Mouse (Mus musculus) left cerebral cortex, adult 11 months (tissue): ENCODE results near the gene Catsperz.
"Not testable (repeated sequence)": the region's sequence is repeated elsewhere in the genome, so short reads cannot be mapped to it uniquely, and the experiment has no call there.

ENCODE experiments used
- DNase-seq: peaks from one replicate; pipeline ENCODE4 v3.0.0; 2022; ENCODE audit warnings: low spot score

The Catsperz gene

DNA sequence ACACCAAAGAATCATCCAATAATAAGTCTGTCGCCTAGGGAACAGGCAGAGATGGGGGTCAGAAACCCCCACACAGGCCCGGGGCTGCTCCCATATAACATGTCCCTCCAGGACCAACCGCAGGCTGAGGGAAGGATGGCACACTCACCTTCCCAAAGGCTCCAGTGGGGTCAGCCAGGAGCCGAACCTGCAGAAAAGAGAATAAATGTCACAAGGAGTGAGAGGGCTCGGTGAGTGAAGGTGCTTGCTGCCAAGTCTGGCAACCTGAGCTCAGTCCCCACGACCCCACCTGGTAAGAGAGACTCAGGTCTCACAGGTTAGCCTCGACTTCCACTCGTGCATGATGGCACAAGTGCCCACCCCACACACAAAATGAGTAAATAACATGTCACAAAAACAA is 18.1 kb downstream of the Catsperz start:
- DNase-seq, result no peak

DNA sequence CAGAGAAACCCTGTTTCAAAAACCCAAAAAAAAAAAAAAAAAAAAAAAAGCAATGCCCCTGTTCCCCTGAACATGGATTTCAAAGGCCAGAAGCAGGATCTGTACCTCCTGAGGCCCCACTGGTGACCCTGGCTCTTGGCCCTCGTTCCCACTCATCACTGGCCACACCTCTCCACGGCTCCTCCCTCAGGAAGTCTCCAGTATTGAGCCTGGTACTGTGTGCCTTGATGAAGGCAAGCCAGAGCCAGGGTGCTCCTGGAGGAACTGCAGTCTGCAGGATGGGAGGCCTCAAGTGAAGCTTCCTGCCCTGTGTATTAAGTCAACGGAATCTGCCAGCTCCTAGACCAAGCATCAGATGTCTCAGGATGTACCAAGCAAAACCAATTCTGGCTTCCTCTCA is 19.0 kb downstream of the Catsperz start:
- DNase-seq, result no peak

DNA sequence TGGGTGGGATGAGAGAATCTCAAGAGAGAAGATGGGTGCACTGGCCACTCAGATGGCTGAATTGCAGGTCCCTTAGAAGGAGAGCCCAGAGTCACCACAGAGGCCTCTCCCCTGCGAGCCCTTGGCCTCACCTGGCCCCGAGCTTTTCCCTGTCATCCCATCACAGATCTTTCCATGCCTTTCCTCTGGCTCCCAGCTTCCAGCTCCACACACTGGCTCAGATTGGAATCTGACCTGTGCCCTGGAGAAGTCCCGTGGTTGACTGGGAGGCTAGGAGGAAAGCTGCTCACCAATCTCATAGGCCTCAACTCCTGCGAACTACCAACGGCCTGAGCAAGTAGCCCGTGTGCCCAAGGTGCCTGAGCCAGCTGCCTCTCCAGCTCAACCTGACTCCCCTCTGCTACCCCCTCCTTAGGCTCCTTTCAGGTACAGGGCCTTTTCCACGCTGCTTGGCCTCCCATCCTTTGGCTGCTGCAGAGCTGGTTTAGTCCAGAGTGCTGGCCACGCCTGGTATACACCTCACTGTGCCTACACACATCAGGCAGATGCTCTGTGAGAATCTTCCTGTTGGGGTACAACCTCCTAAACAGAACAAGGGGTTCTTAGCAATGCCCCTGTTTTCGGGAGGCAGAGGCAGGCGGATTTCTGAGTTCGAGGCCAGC is 19.6 kb downstream of the Catsperz start:
- DNase-seq, result no peak

DNA sequence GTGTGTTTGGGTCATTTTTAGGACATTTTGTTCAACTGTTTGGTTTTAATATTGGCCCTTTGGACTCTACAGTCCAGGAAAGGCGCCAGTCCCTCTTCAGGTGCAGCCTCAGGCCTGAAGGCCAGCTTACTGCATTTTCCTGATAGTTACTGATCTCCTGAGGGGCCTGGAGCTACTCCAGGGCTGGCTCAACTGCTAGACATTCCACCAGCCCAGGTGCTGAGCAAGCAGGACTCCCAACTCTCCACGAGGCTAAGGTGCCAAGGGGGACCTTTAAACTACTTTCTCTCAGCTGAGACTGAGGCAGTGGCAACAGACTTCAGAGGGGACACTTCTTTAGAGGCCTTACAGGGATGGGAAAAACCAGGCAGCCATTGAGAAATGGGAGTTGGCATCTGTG is 20.3 kb downstream of the Catsperz start:
- DNase-seq, result no peak

DNA sequence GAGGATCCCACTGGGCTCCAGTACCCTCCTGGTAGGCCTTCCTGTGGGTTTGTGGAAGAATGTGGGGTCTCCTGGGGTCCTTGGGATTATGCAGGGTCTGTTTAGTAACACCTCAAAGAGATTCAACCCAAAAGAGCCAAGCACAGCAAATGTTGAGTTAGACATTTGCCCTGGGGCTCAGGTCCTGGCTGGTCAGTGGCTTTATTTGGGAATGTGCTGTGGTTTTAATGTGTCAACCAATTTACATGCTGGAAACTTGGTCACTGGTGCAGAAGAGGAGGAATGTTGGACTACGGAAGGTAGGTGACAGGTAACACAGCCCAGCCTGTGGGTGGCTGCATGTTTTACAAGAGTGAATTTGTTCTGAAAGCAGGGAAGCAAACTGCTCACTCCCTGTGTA is 22.1 kb downstream of the Catsperz start:
- no peak for DNase-seq

DNA sequence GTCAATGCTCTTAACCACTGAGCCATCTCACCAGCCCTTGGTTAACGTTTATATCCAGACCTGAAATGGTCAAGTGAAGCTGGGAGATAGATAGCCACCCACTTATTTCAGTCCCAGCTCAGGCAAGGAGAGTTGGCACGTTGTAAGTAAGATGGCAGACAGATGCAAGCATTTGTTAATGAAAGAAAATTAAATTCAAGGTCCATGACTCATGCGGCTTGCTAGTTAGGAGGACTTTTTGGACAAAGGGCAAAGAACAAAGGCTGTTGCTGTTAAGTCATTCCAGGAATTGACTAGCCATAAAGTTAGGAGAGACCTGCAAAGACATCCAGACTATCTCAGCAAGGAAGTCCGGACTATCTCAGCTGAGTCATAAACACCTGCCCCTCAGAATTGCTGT is 25.5 kb downstream of the Catsperz start:
- no peak for DNase-seq

DNA sequence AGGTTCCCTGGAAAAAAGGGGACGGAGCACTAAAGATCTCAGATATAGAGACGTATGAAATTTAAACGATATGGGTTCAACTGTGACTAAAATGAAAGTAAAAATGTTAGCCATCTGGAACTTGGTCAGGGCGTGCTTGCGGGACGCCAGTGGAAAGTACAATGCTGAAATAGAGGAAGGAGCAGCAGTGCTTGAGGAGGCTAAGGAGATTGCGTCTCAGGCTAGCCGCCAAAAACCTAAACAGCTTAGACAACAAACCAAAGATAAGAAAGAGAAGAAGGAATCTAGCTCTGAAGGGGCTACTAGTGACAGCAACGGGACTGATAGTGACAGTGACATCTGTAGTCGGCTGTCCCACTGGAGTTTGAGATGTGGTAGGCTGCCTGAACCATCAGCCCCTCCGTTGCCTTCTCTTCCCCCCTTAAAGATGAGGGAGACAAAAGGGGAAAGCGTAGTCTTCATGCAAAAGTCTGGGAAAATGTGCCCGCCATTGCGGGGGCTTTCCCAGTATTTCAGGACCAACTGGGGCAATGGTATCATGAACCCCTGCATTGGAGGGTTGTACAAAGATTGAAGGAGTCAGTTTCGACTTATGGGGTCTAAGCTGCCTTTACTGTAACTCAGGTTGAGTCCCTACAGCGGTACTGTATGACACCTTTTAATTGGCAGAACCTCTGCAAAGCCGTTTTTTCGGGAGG is 29.4 kb downstream of the Catsperz start:
- DNase-seq, result not testable (repeated sequence)

DNA sequence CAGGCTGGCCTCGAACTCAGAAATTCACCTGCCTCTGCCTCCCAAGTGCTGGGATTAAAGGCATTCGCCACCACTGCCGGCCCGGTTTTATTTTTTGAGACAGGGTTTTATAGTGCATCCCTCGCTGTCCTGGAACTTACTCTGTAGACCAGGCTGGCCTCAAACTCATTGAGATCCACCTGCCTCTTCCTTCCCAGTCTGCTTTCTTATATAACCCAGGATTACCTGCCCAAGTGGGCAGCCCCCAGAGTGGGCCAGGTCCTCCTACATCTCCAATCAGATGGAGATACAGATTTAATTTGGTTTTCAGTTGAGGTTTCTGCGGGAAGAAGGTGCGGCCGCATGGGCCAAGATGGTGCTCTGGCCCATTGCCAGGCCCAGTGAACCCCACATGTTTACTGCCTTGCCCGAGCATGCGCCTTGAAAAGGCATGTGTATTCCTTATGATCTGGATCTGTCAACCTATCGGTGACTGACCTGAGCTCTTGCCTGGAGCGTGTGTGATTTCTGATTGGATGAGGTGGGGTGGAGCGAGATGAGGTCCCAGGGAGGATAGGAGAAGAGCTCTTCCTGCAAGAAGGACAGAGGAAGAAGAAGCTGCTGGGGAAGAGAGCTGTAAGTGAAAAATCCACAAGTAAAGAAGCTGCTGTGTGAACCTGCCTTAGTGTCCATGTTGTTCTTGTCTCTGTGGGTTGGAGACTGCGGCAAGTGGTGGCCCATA is 31.3 kb downstream of the Catsperz start:
- no peak for DNase-seq

DNA sequence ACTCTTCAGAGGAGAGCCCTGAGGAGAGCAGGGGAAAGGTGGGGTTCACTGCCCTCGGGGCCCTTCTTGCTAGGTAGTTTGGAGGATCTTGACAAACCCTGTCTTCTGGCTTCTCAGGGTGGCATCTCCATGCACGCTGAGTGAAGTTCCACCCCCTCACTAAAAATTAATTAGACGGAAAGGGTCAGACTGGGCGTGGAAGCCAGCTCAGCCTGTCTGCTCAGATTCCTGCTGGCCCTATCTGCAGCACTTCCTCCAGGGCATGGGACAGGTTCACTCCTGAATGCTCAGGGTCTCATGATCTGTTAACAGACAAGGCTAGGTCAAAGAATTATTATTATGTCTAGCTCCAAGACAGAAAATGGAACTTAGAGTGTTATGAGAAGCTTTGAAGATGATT is 32.7 kb downstream of the Catsperz start:
- DNase-seq, result no peak

DNA sequence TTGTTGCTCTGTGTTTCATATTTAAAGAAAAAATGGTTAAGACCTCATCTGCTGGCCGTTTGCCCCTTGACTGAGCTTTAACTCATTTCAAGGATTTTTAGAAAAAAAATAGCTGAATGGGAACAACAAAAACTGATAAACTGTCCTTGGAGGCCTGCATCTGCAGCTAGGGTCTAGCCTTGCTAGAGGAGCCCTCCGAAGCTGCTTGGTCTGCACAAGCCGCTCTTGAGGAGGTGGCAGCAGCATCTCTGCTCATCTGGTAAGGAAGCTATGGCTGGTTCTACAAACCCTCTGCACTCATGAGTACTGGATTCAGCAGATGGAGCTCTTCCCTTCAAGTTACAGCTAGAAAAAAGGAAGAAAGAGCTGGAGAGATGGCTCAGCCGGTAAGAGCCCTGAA is 47.2 kb downstream of the Catsperz start:
- DNase-seq, result no peak

DNA sequence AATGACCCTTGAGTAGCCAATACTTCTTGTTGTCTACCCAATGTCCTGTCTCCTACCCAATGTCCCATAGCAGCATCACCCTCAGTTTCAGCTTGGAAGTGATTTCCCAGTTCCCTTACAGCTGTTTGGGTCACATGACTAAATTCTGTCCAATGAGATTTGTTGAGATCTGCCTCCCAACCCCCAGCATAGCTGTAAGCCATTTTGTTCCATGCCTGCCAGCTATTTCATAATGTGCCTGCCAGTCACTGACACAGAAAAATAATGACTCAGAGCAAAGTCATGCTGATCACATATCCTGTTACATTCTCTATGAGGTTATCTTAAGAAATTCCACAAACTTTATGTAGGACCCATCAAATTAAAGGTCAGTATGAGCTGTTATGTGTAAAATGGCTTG is 48.4 kb downstream of the Catsperz start:
- DNase-seq, result no peak

DNA sequence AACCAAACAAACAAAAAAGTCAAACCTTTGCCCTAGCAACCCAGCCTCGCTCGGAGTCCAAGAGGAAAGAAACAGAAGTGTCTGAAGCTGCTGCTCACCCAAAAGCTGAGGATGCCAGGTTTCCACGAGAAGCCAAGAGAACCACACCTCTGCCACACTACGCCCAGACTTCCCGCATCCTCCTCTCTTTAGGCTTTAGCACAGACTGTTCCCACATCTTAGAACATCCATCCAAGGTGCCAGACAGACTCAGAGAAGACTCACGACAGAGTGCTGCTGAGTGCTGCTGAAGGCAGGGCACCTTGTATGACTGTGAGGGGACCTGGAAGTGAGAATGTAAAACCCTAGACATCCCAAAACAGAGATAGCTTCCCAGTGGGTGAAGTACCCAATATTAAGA is 49.3 kb downstream of the Catsperz start:
- no peak for DNase-seq

DNA sequence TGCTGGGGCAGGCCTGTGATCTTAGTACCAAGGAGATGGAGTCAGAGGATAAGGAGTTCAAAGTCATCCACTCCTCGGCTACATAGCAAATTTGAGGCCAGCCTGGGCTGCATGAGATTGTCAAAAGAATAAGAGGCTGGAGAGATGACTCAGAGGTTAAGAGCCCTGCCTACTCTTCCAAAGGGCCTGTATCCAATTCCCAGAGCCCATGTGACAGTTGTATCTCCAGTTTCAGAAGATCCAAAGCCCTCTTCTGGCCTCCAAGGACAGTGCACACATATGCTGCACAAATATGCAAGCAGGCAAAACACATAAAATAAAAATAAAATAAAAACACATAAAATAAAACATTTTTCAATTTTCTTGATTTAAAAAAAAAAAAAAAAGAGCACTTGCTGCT is 50.9 kb downstream of the Catsperz start:
- no peak for DNase-seq

DNA sequence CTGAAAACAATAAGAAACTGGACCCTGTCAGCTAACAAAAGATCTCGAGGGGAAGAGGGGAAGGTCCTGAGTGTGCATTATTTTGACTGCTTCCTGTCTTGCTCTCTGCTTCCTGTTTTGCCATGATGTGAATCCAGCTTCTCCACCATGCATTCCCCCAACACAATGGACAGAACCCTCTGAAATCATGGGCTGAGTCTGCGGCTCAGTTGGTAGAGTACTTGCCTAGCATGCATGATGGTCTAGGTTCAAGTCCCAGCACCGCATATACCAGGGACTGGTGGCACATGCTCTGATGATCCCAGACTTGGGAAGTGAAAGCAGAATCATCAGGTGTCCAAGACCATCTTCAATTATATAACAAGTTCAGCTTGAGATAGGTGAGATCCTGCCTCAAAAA is 52.5 kb downstream of the Catsperz start:
- DNase-seq, result no peak
